Mouse (Mus musculus): Measurements from ENCODE around the gene Mr1. TPM values are rescaled to one million over a fixed set of nuclear protein-coding genes. Genes with fewer than 3 reads are reported as not detected.
A peak's percentile ranks its signal among the peaks of the same experiment; 100 is the strongest.

Mr1 gene
- total RNA-seq, 2 experiments from 2014 or later = 3.6 to 4.8 TPM

GRCm38 (mm10) chr1:155097931-155098485 lies 48.6 kb downstream of the Mr1 start:
- peak; percentile 43 for ATAC-seq (replicated peaks; ENCODE audit: poor library complexity, severe bottlenecking)

GRCm38 (mm10) chr1:155097354-155097753 lies 49.3 kb downstream of the Mr1 start:
- ATAC-seq (replicated peaks; ENCODE audit: poor library complexity, severe bottlenecking) = no peak

- ATAC-seq (replicated peaks; ENCODE audit: poor library complexity, severe bottlenecking) = peak; percentile 41
Observed at GRCm38 (mm10) chr1:155096620-155097261, 49.9 kb downstream of the Mr1 start.

- no peak for ATAC-seq (replicated peaks; ENCODE audit: poor library complexity, severe bottlenecking)
Observed at GRCm38 (mm10) chr1:155093971-155094707, 52.5 kb downstream of the Mr1 start.

- no peak for ATAC-seq (replicated peaks; ENCODE audit: poor library complexity, severe bottlenecking)
Observed at GRCm38 (mm10) chr1:155093145-155093791, 53.3 kb downstream of the Mr1 start.

GRCm38 (mm10) chr1:155091842-155092800 lies 54.5 kb downstream of the Mr1 start:
- ATAC-seq (replicated peaks; ENCODE audit: poor library complexity, severe bottlenecking) = no peak

GRCm38 (mm10) chr1:155091374-155091841 lies 55.2 kb downstream of the Mr1 start:
- ATAC-seq (replicated peaks; ENCODE audit: poor library complexity, severe bottlenecking) = peak; percentile 93

GRCm38 (mm10) chr1:155090736-155091135 lies 55.9 kb downstream of the Mr1 start:
- ATAC-seq (replicated peaks; ENCODE audit: poor library complexity, severe bottlenecking) = no peak

- no peak for ATAC-seq (replicated peaks; ENCODE audit: poor library complexity, severe bottlenecking)
Observed at GRCm38 (mm10) chr1:155090327-155090726, 56.3 kb downstream of the Mr1 start.

GRCm38 (mm10) chr1:155088847-155089603 lies 57.6 kb downstream of the Mr1 start:
- no peak for ATAC-seq (replicated peaks; ENCODE audit: poor library complexity, severe bottlenecking)

- ATAC-seq (replicated peaks; ENCODE audit: poor library complexity, severe bottlenecking) = no peak
Observed at GRCm38 (mm10) chr1:155088046-155088445, 58.6 kb downstream of the Mr1 start.

GRCm38 (mm10) chr1:155086893-155087292 lies 59.7 kb downstream of the Mr1 start:
- peak; percentile 12 for ATAC-seq (replicated peaks; ENCODE audit: poor library complexity, severe bottlenecking)

- no peak for ATAC-seq (replicated peaks; ENCODE audit: poor library complexity, severe bottlenecking)
Observed at GRCm38 (mm10) chr1:155086416-155086815, 60.2 kb downstream of the Mr1 start.

- no peak for ATAC-seq (replicated peaks; ENCODE audit: poor library complexity, severe bottlenecking)
Observed at GRCm38 (mm10) chr1:155084839-155085238, 61.8 kb downstream of the Mr1 start.

GRCm38 (mm10) chr1:155083271-155084265 lies 63.0 kb downstream of the Mr1 start:
- ATAC-seq (replicated peaks; ENCODE audit: poor library complexity, severe bottlenecking) = peak; percentile 77

GRCm38 (mm10) chr1:155082965-155083268 lies 63.7 kb downstream of the Mr1 start:
- no peak for ATAC-seq (replicated peaks; ENCODE audit: poor library complexity, severe bottlenecking)

GRCm38 (mm10) chr1:155082158-155082964 lies 64.3 kb downstream of the Mr1 start:
- ATAC-seq (replicated peaks; ENCODE audit: poor library complexity, severe bottlenecking) = no peak

All from granulocyte monocyte progenitor cell, adult 5-6 weeks (primary cell).